Mouse (Mus musculus) hematopoietic stem cell, adult 5-6 weeks (primary cell): Measurements from ENCODE around the gene Itprid1. TPM values are rescaled to one million over a fixed set of nuclear protein-coding genes. Genes with fewer than 3 reads are reported as not detected.
A peak's percentile ranks its signal among the peaks of the same experiment; 100 is the strongest.

Source experiments
- ATAC-seq, 2 experiments: fragments of 125-278 bp in 1 of 2; replicated peaks in 1 of 2; 2 replicates each; pipeline ENCODE4 v1.8.0; 2016 to 2017; ENCODE audit warnings: inconsistent platforms in 2 of 2, mild to moderate bottlenecking in 2 of 2, moderate number of reproducible peaks in 2 of 2, low read depth in 1 of 2, moderate TSS enrichment in 1 of 2; ENCODE audit not compliant: low FRiP score in 2 of 2, poor library complexity in 2 of 2, severe bottlenecking in 2 of 2, insufficient read depth in 1 of 2, low TSS enrichment in 1 of 2
- total RNA-seq: library from RNA; stranded (forward); fragments of 172-1452, 232-1000 nt; gene quantifications from 2 replicates; pipeline ENCODE4 v1.2.3, GENCODE M21; 2017

Gene Itprid1
- total RNA-seq = not detected in 2 replicates

DNA sequence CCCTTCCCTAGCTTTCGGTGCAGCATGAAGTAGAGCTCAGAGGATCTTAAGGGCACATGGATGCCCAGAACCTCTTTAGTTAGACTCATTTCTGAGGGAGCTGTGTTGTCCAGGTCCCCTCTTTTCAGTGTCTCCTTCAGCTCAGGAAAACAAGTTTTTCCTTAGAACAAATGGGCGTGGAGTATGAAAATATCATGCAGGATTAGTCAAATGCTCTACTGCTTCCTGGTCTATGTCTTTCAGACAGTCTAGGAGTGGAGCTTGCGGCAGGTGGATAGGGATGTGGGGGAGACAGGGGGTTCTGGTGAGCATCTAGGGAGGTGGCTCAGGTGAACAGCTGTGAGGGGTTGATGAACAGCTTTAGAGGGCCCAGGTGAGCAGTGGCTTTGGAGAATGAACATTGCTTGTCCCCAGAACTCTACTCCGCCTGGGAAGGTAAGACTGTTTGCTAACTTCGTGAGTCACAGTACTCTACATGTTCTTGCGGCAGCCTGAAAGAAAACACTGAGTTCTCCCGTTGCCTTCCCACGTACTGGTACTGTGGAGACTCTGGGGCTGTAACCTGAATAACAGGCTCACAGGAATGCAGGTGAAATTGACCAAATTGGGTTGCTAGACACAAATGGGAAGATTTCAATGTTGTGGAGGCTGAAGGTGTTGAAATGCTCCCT is at the start of gene Itprid1:
Gene Itprid1 (plus strand): TSS at position 246 of the 671 bp plus-strand sequence.
- ATAC-seq = no peak

- ATAC-seq = peak; percentile 48 to 69; a peak in 2 of 4 replicates
Observed at GRCm38 (mm10) chr6:55789557-55789956, 47.1 kb upstream of the Itprid1 start.

- ATAC-seq = no peak
Observed at GRCm38 (mm10) chr6:55791852-55792496, 44.7 kb upstream of the Itprid1 start.

DNA sequence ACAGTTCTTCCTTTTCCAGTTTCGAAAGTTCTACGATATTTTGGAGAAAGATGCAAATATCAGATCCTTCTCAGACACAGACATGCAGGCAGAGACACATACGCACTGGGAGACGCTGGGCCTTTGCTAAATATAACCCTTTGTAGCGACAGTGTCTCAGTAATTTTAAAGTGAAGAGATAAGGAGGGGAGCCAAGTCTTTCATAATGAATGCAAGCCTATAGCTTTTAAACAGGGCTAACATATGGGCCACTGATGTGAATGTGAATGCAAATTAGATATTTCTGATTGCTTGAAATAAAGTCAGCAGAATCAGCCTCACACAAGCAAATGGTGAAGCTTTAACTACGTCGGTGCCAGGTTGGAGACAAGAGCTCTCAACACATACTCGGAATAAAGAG is 44.2 kb upstream of the Itprid1 start:
- no peak for ATAC-seq

DNA sequence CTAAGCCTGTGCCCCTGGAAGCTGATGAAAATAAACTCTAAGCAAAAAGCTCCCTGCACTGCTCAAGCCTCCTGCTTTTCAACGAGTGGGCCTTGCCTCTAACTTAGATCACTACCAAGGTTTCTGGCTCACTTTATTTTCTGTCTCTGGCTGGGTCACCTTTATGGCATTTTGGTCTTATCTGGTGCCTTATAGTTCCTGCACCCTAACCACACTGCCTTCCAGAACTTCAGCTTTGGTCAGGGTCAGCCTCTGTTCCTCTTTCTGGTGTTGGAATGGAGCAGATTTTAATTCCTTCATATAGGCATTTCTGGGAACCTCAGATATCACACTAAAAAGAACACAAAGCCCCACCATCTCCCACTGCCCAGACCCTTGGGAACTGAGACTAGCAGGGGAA is 34.0 kb upstream of the Itprid1 start:
- peak; percentile 76 for ATAC-seq

DNA sequence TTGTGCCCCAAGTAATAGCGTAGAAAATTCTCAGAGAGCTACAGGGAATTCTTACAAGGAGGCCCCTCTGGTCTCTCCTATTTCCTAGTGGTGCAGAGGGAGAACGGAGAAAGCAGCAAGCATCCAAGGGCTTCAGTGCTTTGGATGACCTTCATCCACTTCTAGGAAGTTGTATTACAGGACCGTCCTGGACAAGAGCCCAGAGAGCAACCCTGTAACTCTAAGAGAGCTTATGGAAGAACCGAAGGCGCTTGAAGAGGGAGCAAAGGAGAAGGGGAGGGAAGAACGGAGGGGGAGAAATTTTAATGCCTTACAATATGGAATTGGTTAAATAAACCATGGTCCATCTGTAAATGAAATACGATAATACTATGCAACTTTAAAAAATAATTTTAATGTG is 33.3 kb upstream of the Itprid1 start:
- no peak for ATAC-seq

DNA sequence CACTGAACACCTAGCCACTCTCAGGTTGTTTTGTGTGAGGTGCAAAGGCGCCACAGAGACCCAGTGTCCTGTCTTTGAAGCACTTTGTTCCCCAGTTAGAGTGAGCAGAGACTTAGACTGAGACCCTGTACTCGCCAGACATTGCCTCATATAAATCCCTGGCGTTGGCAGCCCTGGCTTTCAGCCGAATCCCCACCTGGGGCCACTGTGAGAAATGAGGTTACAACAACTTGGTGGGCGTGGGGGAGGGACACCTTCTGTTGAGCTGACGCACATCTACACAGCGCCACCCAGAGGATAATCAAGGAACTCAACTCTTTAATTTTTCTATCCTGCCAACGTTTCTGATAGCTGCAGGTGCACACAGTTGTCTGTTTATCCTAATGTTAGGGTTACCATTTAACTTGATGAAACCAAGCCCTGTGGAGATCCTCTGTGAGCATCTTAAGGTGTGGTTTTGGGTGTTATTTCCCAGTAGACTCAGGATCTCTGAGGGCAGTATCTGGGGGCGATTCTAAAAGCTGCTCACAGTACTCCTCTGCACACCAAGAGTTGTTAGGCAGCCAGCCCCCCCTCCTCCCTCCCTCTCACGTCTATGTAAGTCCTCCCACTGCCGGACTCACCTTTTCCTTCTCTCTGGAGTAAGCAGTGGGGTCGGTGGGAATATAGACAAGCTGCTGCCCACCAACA is 32.6 kb upstream of the Itprid1 start:
- peak; percentile 18 to 41; a peak in 3 of 4 replicates for ATAC-seq

GRCm38 (mm10) chr6:55804681-55805000 is 32.1 kb upstream of the Itprid1 start:
- no peak for ATAC-seq

DNA sequence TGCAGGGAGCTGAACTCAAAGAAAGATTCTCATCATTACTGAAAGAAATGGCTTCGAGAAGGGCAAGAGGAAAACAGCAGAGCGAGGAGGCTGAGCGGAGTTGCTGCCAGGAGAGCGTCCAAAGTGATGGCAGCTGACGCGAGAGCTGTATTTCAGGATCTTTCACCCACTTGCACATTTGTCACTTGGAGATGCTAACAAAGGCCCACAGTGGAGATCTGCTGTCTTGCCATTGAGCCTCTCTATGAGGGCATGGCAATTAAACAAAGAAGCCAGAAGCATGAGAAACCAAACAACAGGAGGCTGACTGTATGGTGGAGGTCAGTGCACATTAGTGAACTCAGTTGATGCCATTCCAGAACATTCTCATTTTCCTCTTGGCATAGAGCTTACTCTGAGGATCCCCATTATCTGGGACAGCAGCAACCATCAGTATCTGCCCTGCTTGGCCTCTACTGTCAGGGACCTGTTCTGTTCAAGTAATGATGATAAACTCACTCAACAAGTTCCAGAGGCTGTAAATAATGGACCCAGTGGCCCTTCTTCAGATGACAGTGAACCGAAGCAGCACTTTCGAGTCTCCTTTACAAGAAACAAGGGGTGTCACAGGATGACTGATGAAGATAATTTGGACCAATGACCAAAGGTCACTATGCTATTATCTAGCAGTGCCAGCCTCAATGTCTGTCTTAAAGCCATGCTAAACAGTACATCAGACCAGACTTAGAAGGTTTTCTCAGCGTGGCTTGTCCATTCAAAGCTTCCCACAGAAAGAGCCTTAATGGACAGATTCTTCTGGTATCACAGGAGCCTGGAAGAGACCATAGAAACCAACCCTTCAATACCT is 31.2 kb upstream of the Itprid1 start:
- ATAC-seq = no peak

DNA sequence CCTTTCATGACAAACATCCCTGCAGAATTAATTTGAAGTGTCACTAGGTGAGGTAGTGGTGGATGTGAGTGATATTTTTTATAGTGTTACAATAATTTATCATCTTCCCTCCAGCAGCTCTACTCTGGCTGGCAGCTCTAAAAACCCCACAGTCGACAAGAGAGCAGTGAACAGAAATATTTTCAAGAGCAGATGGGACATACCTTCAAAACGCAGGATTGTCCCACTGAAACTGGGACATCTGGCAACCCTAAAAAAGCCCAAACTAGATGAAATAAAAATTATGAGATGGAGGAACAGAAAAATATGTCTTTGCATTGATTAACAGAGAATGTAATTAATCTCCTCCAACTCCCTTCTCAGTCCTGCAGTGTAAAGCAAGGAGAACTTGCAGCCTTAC is 30.2 kb upstream of the Itprid1 start:
- ATAC-seq = no peak

DNA sequence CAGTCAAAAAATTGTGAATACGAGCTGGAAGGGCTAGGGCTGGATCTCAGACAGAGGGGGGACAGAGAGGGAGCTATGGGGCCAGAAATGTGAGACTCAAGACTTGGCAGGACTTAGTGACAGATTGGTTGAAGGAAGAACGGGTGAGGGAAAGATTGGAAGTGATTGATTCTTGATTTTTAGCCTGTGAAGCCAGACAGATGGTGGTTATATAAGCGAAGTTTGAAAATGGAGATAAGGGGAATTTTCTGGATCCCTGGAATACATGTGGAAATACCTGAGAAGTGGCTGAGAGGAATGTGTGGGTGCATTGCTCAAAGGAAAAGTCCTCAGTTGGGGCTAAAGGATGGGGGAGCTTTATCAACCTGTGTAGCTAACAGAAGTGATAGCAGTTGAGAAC is 28.0 kb upstream of the Itprid1 start:
- ATAC-seq = no peak

GRCm38 (mm10) chr6:55811153-55811552 is 25.5 kb upstream of the Itprid1 start:
- no peak for ATAC-seq

GRCm38 (mm10) chr6:55812353-55812752 is 24.3 kb upstream of the Itprid1 start:
- no peak for ATAC-seq

DNA sequence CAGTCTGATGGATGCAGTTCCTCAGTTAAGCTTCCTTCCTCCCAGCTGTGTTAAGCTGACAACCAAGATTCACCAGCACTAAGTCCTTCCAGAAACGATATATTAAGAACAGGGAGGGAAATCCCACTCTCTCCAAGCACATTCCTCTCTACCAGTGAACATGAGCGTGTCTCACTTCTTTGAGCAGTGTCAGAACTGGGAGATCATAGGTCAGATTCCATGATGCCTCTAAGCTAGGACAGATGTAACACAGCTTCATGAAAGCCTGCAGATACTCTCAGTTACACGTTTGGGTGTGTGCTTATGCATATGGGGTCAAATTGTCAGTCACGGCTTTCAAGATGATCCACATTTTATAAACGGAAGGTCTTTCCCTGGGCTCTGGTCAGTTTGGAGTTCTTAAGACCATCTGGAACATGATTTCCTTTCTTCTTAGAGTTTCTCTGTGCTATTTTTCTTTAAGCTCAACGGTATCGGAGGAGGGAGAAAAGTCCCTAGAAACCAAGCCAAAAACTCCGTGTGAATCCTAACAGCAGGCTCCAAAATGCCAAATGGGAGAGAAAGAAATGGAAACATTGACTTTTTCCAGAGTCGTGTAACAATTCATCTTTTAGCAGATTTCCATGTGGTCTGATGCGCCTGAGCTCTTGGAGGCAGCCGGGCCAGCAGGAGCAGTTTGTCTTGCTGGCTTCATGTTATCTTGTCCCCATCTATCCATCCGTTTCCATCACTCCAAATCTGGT is 22.3 kb upstream of the Itprid1 start:
- ATAC-seq = no peak

DNA sequence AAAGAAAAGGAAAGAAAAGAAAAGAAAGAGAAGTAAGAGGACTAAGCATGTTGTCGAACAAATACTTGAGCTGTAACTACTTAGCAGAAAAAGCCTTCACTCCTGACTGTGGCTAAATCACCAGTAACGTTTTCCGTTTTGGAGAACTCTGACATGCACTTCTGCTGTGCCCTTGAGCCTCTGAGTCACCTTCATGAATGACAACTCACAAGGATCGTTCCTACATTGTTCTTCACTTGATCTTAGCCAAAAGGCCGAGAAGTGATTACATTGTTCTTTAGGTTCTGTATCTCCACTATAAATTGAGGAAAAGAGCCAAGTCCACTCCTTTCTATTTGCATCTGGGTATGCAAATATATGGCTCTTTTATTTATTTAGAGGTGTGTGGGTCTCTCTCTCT is 19.8 kb upstream of the Itprid1 start:
- ATAC-seq = no peak

DNA sequence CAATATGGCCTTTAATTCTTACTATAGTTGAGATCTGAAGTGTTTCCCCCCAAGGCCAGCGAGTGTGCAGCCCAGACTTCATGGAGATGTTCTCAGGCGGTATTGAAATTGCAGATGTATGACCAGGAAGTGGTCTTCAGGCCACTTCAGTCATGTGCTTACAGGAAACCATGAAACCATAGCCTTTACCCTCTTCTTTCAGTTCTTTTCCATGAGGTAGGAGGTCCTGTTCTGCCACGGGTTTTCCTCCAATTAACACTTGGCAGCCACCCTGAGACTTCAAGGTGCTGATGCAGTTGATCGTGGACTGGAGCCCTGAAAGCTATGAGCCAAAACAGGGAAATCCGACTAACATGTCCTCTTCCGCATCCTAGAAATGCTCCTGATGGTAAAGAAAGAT is 7.0 kb upstream of the Itprid1 start:
- peak; percentile 45 to 53; a peak in 3 of 4 replicates for ATAC-seq

DNA sequence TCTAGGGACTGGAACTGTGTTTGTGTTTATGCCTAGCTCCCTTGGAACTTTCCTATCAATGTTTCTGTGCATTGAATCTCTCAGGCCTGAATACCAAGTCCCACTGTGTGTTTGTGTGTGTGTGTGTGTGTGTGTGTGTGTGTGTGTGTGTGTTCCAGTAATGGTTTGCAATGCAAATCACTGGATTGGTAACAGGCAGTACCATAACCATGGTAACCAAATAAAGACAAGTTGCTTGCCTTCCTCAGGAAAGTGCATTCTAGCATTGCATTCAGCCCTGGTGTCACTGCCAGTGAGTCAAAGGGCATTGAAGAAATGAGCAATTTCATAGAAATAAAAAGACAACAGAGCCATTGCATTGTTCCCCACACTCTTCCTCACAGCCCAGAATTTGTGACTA is 15.9 kb downstream of the Itprid1 start:
- no peak for ATAC-seq
